Mouse (Mus musculus) C2C12 (cell line): ENCODE data around the gene Eps15. TPM values are rescaled to one million over a fixed set of nuclear protein-coding genes. Genes with fewer than 3 reads are reported as not detected.

Experiments
- H3K27me3 ChIP-seq: one replicate; pipeline ENCODE4 v1.6.1; 2011; ENCODE audit not compliant: control insufficient read depth, insufficient read depth, insufficient read length
- H3K36me3 ChIP-seq: one replicate; pipeline ENCODE4 v1.6.1; 2011; ENCODE audit not compliant: control insufficient read depth, insufficient read depth
- H3K4me3 ChIP-seq: one replicate; pipeline ENCODE4 v1.5.1; 2011; ENCODE audit warnings: mild to moderate bottlenecking, control low read depth; ENCODE audit not compliant: poor library complexity, insufficient read depth, severe bottlenecking
- H3K79me2 ChIP-seq: one replicate; pipeline ENCODE4 v1.6.1; 2011; ENCODE audit not compliant: control insufficient read depth, insufficient read depth
- H3K79me3 ChIP-seq: one replicate; pipeline ENCODE4 v1.6.1; 2011; ENCODE audit warnings: low read depth, control low read depth
- H3ac ChIP-seq: one replicate; pipeline ENCODE3; 2011; ENCODE audit warnings: low read depth; ENCODE audit not compliant: control insufficient read depth, insufficient read length
- CEBPB ChIP-seq: IDR thresholded peaks from one replicate; pipeline ENCODE4 v1.6.1; 2011; ENCODE audit warnings: low read depth, mild to moderate bottlenecking, control low read depth, moderate library complexity
- CTCF ChIP-seq: IDR thresholded peaks from one replicate; pipeline ENCODE4 v1.5.1; 2011; ENCODE audit not compliant: control insufficient read depth, insufficient read depth, insufficient read length
- FOSL1 ChIP-seq: IDR thresholded peaks from one replicate; pipeline ENCODE4 v1.8.0; 2011; ENCODE audit warnings: mild to moderate bottlenecking, low read length; ENCODE audit not compliant: poor library complexity, insufficient read depth, severe bottlenecking
- MAX ChIP-seq: IDR thresholded peaks from one replicate; pipeline ENCODE4 v1.6.1; 2011; ENCODE audit warnings: mild to moderate bottlenecking, control low read depth
- MYOD1 ChIP-seq: IDR thresholded peaks from one replicate; pipeline ENCODE4 v1.6.1; 2011; ENCODE audit warnings: low read depth; ENCODE audit not compliant: control insufficient read depth, insufficient read length
- MYOG ChIP-seq: IDR thresholded peaks from one replicate; pipeline ENCODE4 v1.6.1; 2011; ENCODE audit not compliant: control insufficient read depth, insufficient read length; ENCODE audit errors: extremely low read depth
- USF1 ChIP-seq: IDR thresholded peaks from one replicate; pipeline ENCODE4 v1.6.1; 2011; ENCODE audit warnings: low read depth, mild to moderate bottlenecking, control low read depth, moderate library complexity
- polyA plus RNA-seq: library from polyadenylated mRNA; unstranded; fragments of >200 nt; fragmentation: generic; extraction: Trizol; gene quantifications from one replicate; pipeline ENCODE4 v1.2.1, GENCODE M21; 2012; ENCODE audit warnings: missing spikeins

Gene Eps15
- polyA plus RNA-seq, 1 experiment: 13.1 TPM

- H3K79me2 ChIP-seq: no peaks in the 10 kb centered on the region
- H3K79me3 ChIP-seq: no peaks in the 10 kb centered on the region
- no peak for TF ChIP-seq CEBPB
- TF ChIP-seq FOSL1: no peak
- TF ChIP-seq MYOG: no peak
- H3ac ChIP-seq: no peak overlapping the region
- no peaks in the 10 kb centered on the region for H3K27me3 ChIP-seq
- no peak overlapping the region for H3K4me3 ChIP-seq
- H3K36me3 ChIP-seq: no peaks in the 10 kb centered on the region
Measured at GRCm38 (mm10) chr4:109262068-109262467, 18.0 kb upstream of the Eps15 start.

- Histone ChIP-seq H3K79me3 (no peaks in the 10 kb centered on the region), H3ac (no peak overlapping the region), H3K36me3 (no peaks in the 10 kb centered on the region), H3K4me3 (no peak overlapping the region), H3K27me3 (no peaks in the 10 kb centered on the region), H3K79me2 (no peaks in the 10 kb centered on the region)
- TF ChIP-seq FOSL1: no peak
- no peak for TF ChIP-seq MAX
- TF ChIP-seq MYOG: no peak
- TF ChIP-seq CEBPB: no peak
- no peak for TF ChIP-seq USF1
- TF ChIP-seq CTCF: no peak
- no peak for TF ChIP-seq MYOD1
Measured at GRCm38 (mm10) chr4:109266056-109266455, 14.0 kb upstream of the Eps15 start.

DNA sequence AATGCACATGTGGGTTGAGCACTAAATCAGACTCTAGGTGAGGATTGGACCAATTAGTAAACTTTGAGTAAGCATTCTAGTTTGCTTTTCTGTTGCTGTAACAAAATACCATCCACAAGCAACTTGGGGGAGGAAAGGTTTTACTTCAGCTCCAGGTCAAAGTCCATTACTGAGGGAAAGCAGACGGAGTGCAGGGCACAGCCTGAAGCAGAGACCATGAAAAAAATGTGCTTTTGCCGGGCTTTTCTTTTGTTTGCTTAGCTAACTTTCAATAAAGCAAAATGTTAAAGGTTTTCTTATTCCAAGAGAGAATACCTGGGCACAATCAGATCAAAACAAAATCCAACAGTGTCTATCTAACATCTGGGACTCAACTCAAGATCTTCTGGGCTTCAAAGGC, 13.3 kb upstream of the Eps15 start:
- H3ac ChIP-seq: no peak overlapping the region
- no peak for TF ChIP-seq USF1
- no peak for TF ChIP-seq CTCF
- TF ChIP-seq MAX: no peak
- TF ChIP-seq MYOD1: no peak
- TF ChIP-seq CEBPB: no peak
- TF ChIP-seq MYOG: no peak
- no peak for TF ChIP-seq FOSL1
- H3K36me3 ChIP-seq: no peaks in the 10 kb centered on the region
- H3K79me3 ChIP-seq: no peaks in the 10 kb centered on the region
- no peak overlapping the region for H3K4me3 ChIP-seq
- no peaks in the 10 kb centered on the region for H3K79me2 ChIP-seq
- no peaks in the 10 kb centered on the region for H3K27me3 ChIP-seq

- Histone ChIP-seq H3K79me2 (no peaks in the 10 kb centered on the region), H3K79me3 (no peaks in the 10 kb centered on the region), H3K4me3 (no peak overlapping the region), H3K27me3 (no peaks in the 10 kb centered on the region), H3ac (no peak overlapping the region), H3K36me3 (no peaks in the 10 kb centered on the region)
- TF ChIP-seq MYOG (no peak), USF1 (no peak), MAX (no peak), CTCF (no peak), FOSL1 (no peak), MYOD1 (no peak), CEBPB (no peak)
Measured at GRCm38 (mm10) chr4:109267452-109267851, 12.6 kb upstream of the Eps15 start.

DNA sequence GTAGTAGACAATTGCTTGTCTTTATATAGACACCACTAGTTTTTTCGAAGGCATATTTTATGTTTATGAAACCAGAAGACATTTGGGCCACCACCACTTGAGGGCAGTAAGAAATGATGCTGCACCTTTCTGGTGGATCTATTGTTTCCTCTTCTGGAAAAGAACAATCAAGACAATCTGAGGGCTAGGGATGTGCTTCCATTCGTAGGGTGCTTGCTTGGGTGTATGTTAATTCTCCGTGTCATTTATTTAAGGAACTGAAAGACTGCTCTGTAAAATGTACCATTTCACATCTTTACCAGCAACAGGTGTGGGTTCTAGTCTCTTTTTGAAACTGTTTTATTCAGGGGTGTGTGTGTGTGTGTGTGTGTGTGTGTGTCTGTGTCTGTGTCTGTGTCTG, 11.2 kb upstream of the Eps15 start:
- Histone ChIP-seq H3K36me3 (no peaks in the 10 kb centered on the region), H3K79me3 (no peaks in the 10 kb centered on the region), H3K27me3 (no peaks in the 10 kb centered on the region), H3ac (no peak overlapping the region), H3K4me3 (no peak overlapping the region), H3K79me2 (no peaks in the 10 kb centered on the region)
- TF ChIP-seq CEBPB (no peak), MAX (no peak), MYOG (no peak), FOSL1 (no peak), USF1 (no peak)

GRCm38 (mm10) chr4:109271803-109272202, 8.3 kb upstream of the Eps15 start:
- H3K79me2 ChIP-seq: no peaks in the 10 kb centered on the region
- H3K36me3 ChIP-seq: no peaks in the 10 kb centered on the region
- no peaks in the 10 kb centered on the region for H3K79me3 ChIP-seq
- TF ChIP-seq USF1: no peak
- TF ChIP-seq MYOG: no peak
- TF ChIP-seq CEBPB: no peak
- no peak for TF ChIP-seq MYOD1
- TF ChIP-seq MAX: no peak
- no peak for TF ChIP-seq CTCF
- no peak for TF ChIP-seq FOSL1
- H3ac ChIP-seq: no peak overlapping the region
- no peaks in the 10 kb centered on the region for H3K27me3 ChIP-seq
- H3K4me3 ChIP-seq: no peak overlapping the region
